Mouse (Mus musculus): ENCODE results near the gene Armc2. TPM values are rescaled to one million over a fixed set of nuclear protein-coding genes. Genes with fewer than 3 reads are reported as not detected.
A peak's percentile ranks its signal among the peaks of the same experiment; 100 is the strongest.

Gene Armc2
- polyA plus RNA-seq, 1 experiment from 2014 or later: 1.1 TPM

DNA sequence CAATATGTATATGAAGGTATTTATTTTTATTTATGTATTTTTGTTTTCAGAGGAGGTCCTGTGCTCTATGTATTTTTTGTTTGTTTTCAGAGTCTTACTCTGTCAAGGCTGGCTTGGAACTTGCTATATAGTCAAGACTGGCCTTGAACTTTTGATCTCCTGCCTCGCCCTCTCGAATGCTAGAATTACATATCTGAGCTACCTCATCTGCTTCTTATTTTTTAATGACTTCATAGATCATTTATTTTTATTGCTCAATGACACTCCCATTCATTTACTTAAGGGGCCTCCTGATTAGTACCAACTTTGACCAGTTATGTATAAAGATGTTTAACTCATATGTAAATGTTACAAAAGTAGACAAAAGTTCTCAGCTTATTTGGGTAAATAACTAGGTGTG, 121.4 kb downstream of the Armc2 start:
- Histone ChIP-seq H3K27me3 (replicated peaks; ENCODE audit: insufficient read depth, low read length) (no peaks in the 10 kb centered on the region), H3K9me3 (ENCODE audit: low read length) (no peaks in the 10 kb centered on the region), H3K9ac (replicated peaks; ENCODE audit: low read depth) (no peak overlapping the region), H3K4me1 (ENCODE audit: insufficient read depth, low read depth, low read length) (peaks cover 6% of the 10 kb centered on the region; the same call in 1 of the 2 replicates), H3K36me3 (ENCODE audit: insufficient read depth, low read length) (peaks cover 13% of the 10 kb centered on the region), H3K27ac (ENCODE audit: low read length) (no peak overlapping the region), H3K4me2 (replicated peaks; ENCODE audit: low read depth, low read length) (no peak overlapping the region), H3K4me3 (ENCODE audit: low read depth, low read length) (no peak overlapping the region)
- no peak for TF ChIP-seq EP300 (IDR thresholded peaks at IDR 0.05)
- no peak for TF ChIP-seq CTCF (IDR thresholded peaks at IDR 0.05)
- ATAC-seq (no peak), DNase-seq (ENCODE audit: low spot score) (no peak)
- 81% methylated on average over 2 of the region's 2 CpGs for WGBS

- Histone ChIP-seq H3K27me3 (replicated peaks; ENCODE audit: insufficient read depth, low read length) (no peaks in the 10 kb centered on the region), H3K4me2 (replicated peaks; ENCODE audit: low read depth, low read length) (no peak overlapping the region), H3K9me3 (ENCODE audit: low read length) (no peaks in the 10 kb centered on the region), H3K9ac (replicated peaks; ENCODE audit: low read depth) (no peak overlapping the region), H3K4me3 (ENCODE audit: low read depth, low read length) (no peak overlapping the region), H3K36me3 (ENCODE audit: insufficient read depth, low read length) (peaks cover 13% of the 10 kb centered on the region), H3K4me1 (ENCODE audit: insufficient read depth, low read depth, low read length) (peaks cover 6% of the 10 kb centered on the region; the same call in 1 of the 2 replicates), H3K27ac (ENCODE audit: low read length) (no peak overlapping the region)
- TF ChIP-seq CTCF (IDR thresholded peaks at IDR 0.05) (no peak), EP300 (IDR thresholded peaks at IDR 0.05) (no peak)
- ATAC-seq: no peak
- no peak for DNase-seq (ENCODE audit: low spot score)
These were observed 121.8 kb downstream of the Armc2 start for GRCm38 (mm10) chr10:41896425-41896824.

- Histone ChIP-seq H3K36me3 (ENCODE audit: insufficient read depth, low read length) (peaks cover 10% of the 10 kb centered on the region), H3K9ac (replicated peaks; ENCODE audit: low read depth) (no peak overlapping the region), H3K4me1 (ENCODE audit: insufficient read depth, low read depth, low read length) (peaks cover 6% of the 10 kb centered on the region; the same call in 1 of the 2 replicates), H3K27ac (ENCODE audit: low read length) (peak overlapping the region; percentile 38), H3K27me3 (replicated peaks; ENCODE audit: insufficient read depth, low read length) (no peaks in the 10 kb centered on the region), H3K4me3 (ENCODE audit: low read depth, low read length) (no peak overlapping the region), H3K4me2 (replicated peaks; ENCODE audit: low read depth, low read length) (no peak overlapping the region), H3K9me3 (ENCODE audit: low read length) (no peaks in the 10 kb centered on the region)
- peak; percentile 92 for ATAC-seq
- WGBS: 17% methylated on average over 4 of the region's 4 CpGs
- DNase-seq (ENCODE audit: low spot score): peak; percentile 93
- TF ChIP-seq EP300 (IDR thresholded peaks at IDR 0.05) (peak; percentile 99), CTCF (IDR thresholded peaks at IDR 0.05) (no peak)
These were observed 124.5 kb downstream of the Armc2 start for GRCm38 (mm10) chr10:41893433-41894411.

DNA sequence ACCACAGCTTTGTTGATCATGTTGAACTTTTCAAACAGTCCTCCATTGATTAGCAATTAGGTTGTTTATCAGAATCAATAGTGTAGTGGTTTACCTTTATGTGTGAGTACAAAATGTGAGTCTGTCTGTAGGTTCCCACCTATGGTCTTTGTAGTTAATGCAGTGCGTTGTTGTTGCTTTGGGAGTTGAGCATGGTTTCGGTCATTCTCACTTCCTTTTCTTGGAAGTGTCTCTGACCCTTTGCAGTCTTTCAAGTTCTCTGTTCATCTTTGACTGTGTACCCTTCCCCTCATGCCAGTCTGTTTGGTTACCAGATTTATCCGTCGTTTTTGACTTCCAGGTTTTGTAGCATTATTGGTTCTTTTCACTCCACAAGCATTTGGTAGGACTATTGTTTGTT, 126.9 kb downstream of the Armc2 start:
- peaks cover 6% of the 10 kb centered on the region; the same call in 1 of the 2 replicates for H3K4me1 ChIP-seq (ENCODE audit: insufficient read depth, low read depth, low read length)
- H3K27me3 ChIP-seq (replicated peaks; ENCODE audit: insufficient read depth, low read length): no peaks in the 10 kb centered on the region
- no peak overlapping the region for H3K27ac ChIP-seq (ENCODE audit: low read length)
- no peak for ATAC-seq
- TF ChIP-seq EP300 (IDR thresholded peaks at IDR 0.05) (no peak), CTCF (IDR thresholded peaks at IDR 0.05) (no peak)
- DNase-seq (ENCODE audit: low spot score): no peak
- H3K4me2 ChIP-seq (replicated peaks; ENCODE audit: low read depth, low read length): no peak overlapping the region
- peaks cover 1% of the 10 kb centered on the region; the same call in 1 of the 2 replicates for H3K36me3 ChIP-seq (ENCODE audit: insufficient read depth, low read length)
- no peaks in the 10 kb centered on the region for H3K9me3 ChIP-seq (ENCODE audit: low read length)
- no peak overlapping the region for H3K4me3 ChIP-seq (ENCODE audit: low read depth, low read length)
- no peak overlapping the region for H3K9ac ChIP-seq (replicated peaks; ENCODE audit: low read depth)
- WGBS: 86% methylated on average over 4 of the region's 4 CpGs

GRCm38 (mm10) chr10:41890537-41890936, 127.7 kb downstream of the Armc2 start:
- H3K4me3 ChIP-seq (ENCODE audit: low read depth, low read length): no peak overlapping the region
- H3K4me2 ChIP-seq (replicated peaks; ENCODE audit: low read depth, low read length): no peak overlapping the region
- H3K9ac ChIP-seq (replicated peaks; ENCODE audit: low read depth): no peak overlapping the region
- DNase-seq (ENCODE audit: low spot score): no peak
- no peak for ATAC-seq
- peaks cover 6% of the 10 kb centered on the region; the same call in 1 of the 2 replicates for H3K4me1 ChIP-seq (ENCODE audit: insufficient read depth, low read depth, low read length)
- no peaks in the 10 kb centered on the region for H3K36me3 ChIP-seq (ENCODE audit: insufficient read depth, low read length)
- H3K27me3 ChIP-seq (replicated peaks; ENCODE audit: insufficient read depth, low read length): no peaks in the 10 kb centered on the region
- TF ChIP-seq CTCF (IDR thresholded peaks at IDR 0.05) (no peak), EP300 (IDR thresholded peaks at IDR 0.05) (no peak)
- H3K9me3 ChIP-seq (ENCODE audit: low read length): no peaks in the 10 kb centered on the region
- H3K27ac ChIP-seq (ENCODE audit: low read length): no peak overlapping the region

- DNase-seq (ENCODE audit: low spot score) (no peak), ATAC-seq (no peak)
- Histone ChIP-seq H3K27me3 (replicated peaks; ENCODE audit: insufficient read depth, low read length) (no peaks in the 10 kb centered on the region), H3K36me3 (ENCODE audit: insufficient read depth, low read length) (no peaks in the 10 kb centered on the region), H3K9me3 (ENCODE audit: low read length) (no peaks in the 10 kb centered on the region), H3K27ac (ENCODE audit: low read length) (no peak overlapping the region), H3K4me2 (replicated peaks; ENCODE audit: low read depth, low read length) (no peak overlapping the region; the same call in 1 of the 2 replicates), H3K9ac (replicated peaks; ENCODE audit: low read depth) (no peak overlapping the region), H3K4me1 (ENCODE audit: insufficient read depth, low read depth, low read length) (peaks cover 6% of the 10 kb centered on the region; the same call in 1 of the 2 replicates), H3K4me3 (ENCODE audit: low read depth, low read length) (no peak overlapping the region)
- TF ChIP-seq CTCF (IDR thresholded peaks at IDR 0.05) (no peak), EP300 (IDR thresholded peaks at IDR 0.05) (peak; percentile 66)
- 53% methylated on average over 5 of the region's 5 CpGs for WGBS
These were observed 128.7 kb downstream of the Armc2 start for GRCm38 (mm10) chr10:41889566-41889965.

Data from lung, postnatal 0 days (tissue).